Mouse (Mus musculus): ENCODE data around the gene Cluh. TPM values are rescaled to one million over a fixed set of nuclear protein-coding genes. Genes with fewer than 3 reads are reported as not detected.

Cluh gene
- polyA plus RNA-seq (2014; fragmentation: Illumina TruSeq; extraction: RNeasy Lipid Tissue Mini Kit (QIAGEN cat#74804); ENCODE audit: low read depth, low replicate concordance): 6.2 TPM

GRCm38 (mm10) chr11:74649095-74649646, at the start of gene Cluh:
Gene Cluh, plus strand, starts transcription at chr11:74649495.

GRCm38 (mm10) chr11:74610545-74611176, 38.6 kb upstream of the Cluh start, which contains the start of gene Rap1gap2:
Gene Rap1gap2, minus strand, starts transcription at chr11:74610915.

DNA sequence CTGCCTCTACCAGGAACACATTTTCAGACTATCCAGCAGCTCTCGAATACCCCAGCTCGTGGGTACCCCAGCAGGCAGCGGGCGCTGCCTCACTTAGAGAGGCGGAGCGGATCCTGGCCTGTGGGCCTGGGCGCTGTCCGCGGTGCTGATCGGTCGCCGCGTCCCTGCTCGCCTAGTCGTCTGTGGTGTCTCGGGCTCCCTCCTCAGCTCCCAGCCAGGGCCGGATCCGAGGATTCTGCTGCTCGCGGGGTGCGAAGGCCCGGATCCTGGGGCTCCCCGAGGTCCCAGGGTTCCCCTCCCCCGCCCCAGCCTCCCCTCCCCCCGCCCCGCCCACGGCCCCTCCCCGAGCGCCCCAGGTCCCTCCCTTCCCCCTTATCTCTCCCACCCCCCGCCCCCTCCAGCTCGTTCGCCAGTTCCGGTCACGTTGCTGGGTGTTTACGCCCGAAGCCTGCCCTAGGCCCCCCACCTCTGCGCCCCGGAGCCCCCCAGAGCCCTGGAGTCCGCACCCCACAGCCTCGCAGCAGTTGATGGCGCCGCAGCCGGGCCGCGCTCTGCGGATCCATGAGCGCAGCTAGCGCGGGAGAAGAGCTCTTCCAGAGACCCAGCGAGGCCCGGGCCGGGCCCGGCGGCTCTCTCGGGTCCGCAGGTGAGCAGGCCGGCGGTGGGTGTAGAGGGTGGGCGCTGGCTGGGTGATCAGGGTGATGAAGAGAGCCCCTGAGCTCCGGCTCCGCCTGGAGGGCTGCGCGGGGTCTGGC, 29.9 kb upstream of the Cluh start, which contains the start of gene Ccdc92b:
Gene Ccdc92b, plus strand, starts transcription at position 405 of the 755 bp plus-strand sequence.

Other genes with a start within 250 kb of the Cluh start
- 0.62 TPM for gene Rap1gap2, start 38.6 kb upstream of the Cluh start, polyA plus RNA-seq (2014; fragmentation: Illumina TruSeq; extraction: RNeasy Lipid Tissue Mini Kit (QIAGEN cat#74804); ENCODE audit: low read depth, low replicate concordance)
- gene Ccdc92b, start 29.9 kb upstream of the Cluh start, polyA plus RNA-seq (2014; fragmentation: Illumina TruSeq; extraction: RNeasy Lipid Tissue Mini Kit (QIAGEN cat#74804); ENCODE audit: low read depth, low replicate concordance): 0.45 TPM
- 1,245 TPM for gene Pafah1b1, start 75.2 kb downstream of the Cluh start, polyA plus RNA-seq (2014; fragmentation: Illumina TruSeq; extraction: RNeasy Lipid Tissue Mini Kit (QIAGEN cat#74804); ENCODE audit: low read depth, low replicate concordance)
- 25.9 TPM for gene Mettl16, start 121.3 kb downstream of the Cluh start, polyA plus RNA-seq (2014; fragmentation: Illumina TruSeq; extraction: RNeasy Lipid Tissue Mini Kit (QIAGEN cat#74804); ENCODE audit: low read depth, low replicate concordance)
- 3.6 TPM for gene Mnt, start 181.4 kb downstream of the Cluh start, polyA plus RNA-seq (2014; fragmentation: Illumina TruSeq; extraction: RNeasy Lipid Tissue Mini Kit (QIAGEN cat#74804); ENCODE audit: low read depth, low replicate concordance)
- gene Sgsm2, start 247.6 kb downstream of the Cluh start, polyA plus RNA-seq (2014; fragmentation: Illumina TruSeq; extraction: RNeasy Lipid Tissue Mini Kit (QIAGEN cat#74804); ENCODE audit: low read depth, low replicate concordance): 1.6 TPM
- gene Tsr1, start 248.6 kb downstream of the Cluh start, polyA plus RNA-seq (2014; fragmentation: Illumina TruSeq; extraction: RNeasy Lipid Tissue Mini Kit (QIAGEN cat#74804); ENCODE audit: low read depth, low replicate concordance): 24.5 TPM

Data from testis, adult 10 weeks (tissue).